Mouse (Mus musculus) heart, postnatal 0 days (tissue): ENCODE measurements around the gene Pde4d.

ENCODE experiments used
- CTCF ChIP-seq: IDR thresholded peaks from 2 replicates; pipeline ENCODE4 v1.5.1; 2016; ENCODE audit warnings: antibody characterized with exemption, control low read depth, low read depth
- EP300 ChIP-seq: IDR thresholded peaks from 2 replicates; pipeline ENCODE4 v1.6.1; 2016; ENCODE audit warnings: antibody characterized with exemption, low read depth

GRCm38 (mm10) chr13:109518194-109518593, 1068.4 kb downstream of the Pde4d start:
- TF ChIP-seq EP300 = no peak
- no peak for TF ChIP-seq CTCF
